Mouse (Mus musculus): ENCODE results near the gene Klrc1. TPM values are rescaled to one million over a fixed set of nuclear protein-coding genes. Genes with fewer than 3 reads are reported as not detected.

Gene Klrc1
- polyA plus RNA-seq, 1 experiment from 2014 or later: 0.14 TPM

GRCm38 (mm10) chr6:129623735-129624134 lies 55.0 kb downstream of the Klrc1 start, which contains the start of gene Klrk1:
Gene Klrk1 (minus strand): TSS chr6:129623864.
- Histone ChIP-seq H3K9me3 (no peaks in the 10 kb centered on the region), H3K4me1 (no peaks in the 10 kb centered on the region), H3K4me3 (replicated peaks) (no peak within 1 kb of the TSS), H3K27me3 (replicated peaks) (no peaks in the 10 kb centered on the region), H3K9ac (no peak within 1 kb of the TSS), H3K36me3 (no peaks in the 10 kb centered on the region), H3K27ac (no peak within 1 kb of the TSS), H3K4me2 (no peak within 1 kb of the TSS)
- 78% methylated on average over 4 of the region's 4 CpGs for WGBS
- no peak for ATAC-seq (ENCODE audit: insufficient read depth, low FRiP score, low read depth)

Small RNA genes within 50 kb of the gene (microRNA-seq; reads per million reads assigned to microRNA genes)
- not detected for gene Mir680-1

Other genes with a start within 250 kb of the Klrc1 start
- 2.9 and 3.6 TPM in 2 replicates for gene Clec1a, start 227.0 kb downstream of the Klrc1 start, polyA plus RNA-seq (2015; fragmentation: Nextera tagmentation; extraction: Ambion mirVana)
- 0.05 and 0.14 TPM in 2 replicates for gene Olr1, start 171.8 kb downstream of the Klrc1 start, polyA plus RNA-seq (2015; fragmentation: Nextera tagmentation; extraction: Ambion mirVana)
- 0.30 TPM in 1 of 2 replicates, not detected in the other for gene Tmem52b, start 166.4 kb downstream of the Klrc1 start, polyA plus RNA-seq (2015; fragmentation: Nextera tagmentation; extraction: Ambion mirVana)
- gene Gabarapl1, start 145.8 kb downstream of the Klrc1 start, polyA plus RNA-seq (2015; fragmentation: Nextera tagmentation; extraction: Ambion mirVana): 40.2 and 42.1 TPM in 2 replicates
- not detected in 2 replicates for gene Klre1, start 101.1 kb downstream of the Klrc1 start, polyA plus RNA-seq (2015; fragmentation: Nextera tagmentation; extraction: Ambion mirVana)
- gene Klrd1, start 87.2 kb downstream of the Klrc1 start, polyA plus RNA-seq (2015; fragmentation: Nextera tagmentation; extraction: Ambion mirVana): 0.83 and 1.4 TPM in 2 replicates
- 0.22 and 0.45 TPM in 2 replicates for gene Klrk1, start 55.1 kb downstream of the Klrc1 start, polyA plus RNA-seq (2015; fragmentation: Nextera tagmentation; extraction: Ambion mirVana)
- gene Klrc3, start 35.6 kb downstream of the Klrc1 start, polyA plus RNA-seq (2015; fragmentation: Nextera tagmentation; extraction: Ambion mirVana): not detected in 2 replicates
- 0.05 TPM in 1 of 2 replicates, not detected in the other for gene Klrc2, start 18.3 kb downstream of the Klrc1 start, polyA plus RNA-seq (2015; fragmentation: Nextera tagmentation; extraction: Ambion mirVana)
- not detected in 2 replicates for gene Klri1, start 38.2 kb upstream of the Klrc1 start, polyA plus RNA-seq (2015; fragmentation: Nextera tagmentation; extraction: Ambion mirVana)
- 0.03 TPM in 1 of 2 replicates, not detected in the other for gene Klri2, start 61.5 kb upstream of the Klrc1 start, polyA plus RNA-seq (2015; fragmentation: Nextera tagmentation; extraction: Ambion mirVana)
- not detected in 2 replicates for gene Gm156, start 105.3 kb upstream of the Klrc1 start, polyA plus RNA-seq (2015; fragmentation: Nextera tagmentation; extraction: Ambion mirVana)
- not detected in 2 replicates for gene Gm17631, start 183.7 kb upstream of the Klrc1 start, polyA plus RNA-seq (2015; fragmentation: Nextera tagmentation; extraction: Ambion mirVana)
- 0.15 TPM in 1 of 2 replicates, not detected in the other for gene Klra17, start 197.7 kb upstream of the Klrc1 start, polyA plus RNA-seq (2015; fragmentation: Nextera tagmentation; extraction: Ambion mirVana)
- 0.21 TPM in 1 of 2 replicates, not detected in the other for gene Klra5, start 238.7 kb upstream of the Klrc1 start, polyA plus RNA-seq (2015; fragmentation: Nextera tagmentation; extraction: Ambion mirVana)